Mouse (Mus musculus) thymus, adult 2 months (tissue): ENCODE measurements around the gene Zgrf1.

Experiments used
- CTCF ChIP-seq: fragments of 200-500 bp; IDR thresholded peaks from 2 replicates; pipeline ENCODE4 v1.5.1; 2012; ENCODE audit warnings: mild to moderate bottlenecking, control low read depth, low read length, moderate library complexity, borderline replicate concordance; ENCODE audit not compliant: control insufficient read depth, poor library complexity, insufficient read depth; ENCODE audit errors: extremely low read depth
- POLR2A ChIP-seq: fragments of 200-500 bp; IDR thresholded peaks from 2 replicates; pipeline ENCODE4 v1.6.1; 2012; ENCODE audit warnings: mild to moderate bottlenecking, low read length, control low read depth, moderate library complexity; ENCODE audit not compliant: control insufficient read depth, poor library complexity, insufficient read depth; ENCODE audit errors: extremely low read depth

DNA sequence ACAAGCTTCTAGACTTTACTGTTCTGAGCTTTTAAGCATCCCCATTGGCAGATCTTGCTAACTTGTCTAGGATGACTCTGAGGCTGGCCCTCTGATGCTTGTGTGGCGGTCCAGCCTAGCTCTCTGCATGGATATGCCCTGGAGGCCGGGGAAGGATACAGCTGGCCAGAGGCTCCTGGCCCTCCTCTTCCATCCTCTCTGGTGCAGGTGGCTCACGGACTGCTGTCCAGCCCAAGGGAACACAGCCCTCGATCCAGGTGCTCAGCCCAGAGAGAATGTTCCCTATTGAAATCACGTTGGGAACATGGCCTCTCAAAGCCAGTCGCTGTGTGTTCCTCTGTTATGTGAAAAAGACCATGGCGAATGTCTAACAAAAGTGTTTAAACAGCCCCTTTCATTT, 107.4 kb downstream of the Zgrf1 start:
- TF ChIP-seq CTCF: no peak
- TF ChIP-seq POLR2A: no peak
